Mouse (Mus musculus): Measurements from ENCODE around the gene Xpnpep2.

DNA sequence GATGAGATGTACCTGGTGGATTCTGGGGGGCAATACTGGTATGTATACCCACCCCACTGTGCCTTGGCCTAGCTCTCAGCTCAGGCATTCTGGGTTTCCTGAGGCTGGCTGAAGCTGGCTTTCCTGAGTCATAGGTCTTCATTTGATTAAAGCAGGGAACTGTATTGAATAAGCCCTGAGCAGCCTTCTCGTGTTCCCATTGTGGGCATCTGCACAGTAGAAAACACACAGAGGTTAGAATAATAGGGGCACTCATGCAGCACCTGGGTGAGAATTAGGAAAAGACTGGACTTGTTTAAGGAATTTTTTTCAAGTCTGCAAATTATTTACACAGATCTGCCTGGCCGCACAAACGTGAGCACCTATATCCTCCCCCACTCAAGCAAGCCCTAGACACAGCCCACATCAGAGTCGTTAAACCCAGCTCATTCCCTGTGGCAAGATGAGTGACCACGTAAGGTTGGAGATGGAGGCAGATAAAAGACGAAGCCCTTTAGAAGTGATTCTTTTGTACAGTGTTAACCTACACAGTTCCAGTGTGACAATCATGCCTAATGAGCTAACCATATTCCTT, 18.5 kb downstream of the Xpnpep2 start:
- TF ChIP-seq CTCF (IDR thresholded peaks at IDR 0.05; ENCODE audit: insufficient read depth, low read length), result no peak
- TF ChIP-seq POLR2A (IDR thresholded peaks at IDR 0.05; ENCODE audit: borderline replicate concordance, extremely low read depth, low read depth, low read length), result no peak
